Mouse (Mus musculus) layer of hippocampus, adult 9-11 months (tissue): Measurements from ENCODE around the gene Adam33.

ENCODE experiments used
- DNase-seq: peaks from one replicate; pipeline ENCODE4 v3.0.0; 2022

Adam33 gene

DNA sequence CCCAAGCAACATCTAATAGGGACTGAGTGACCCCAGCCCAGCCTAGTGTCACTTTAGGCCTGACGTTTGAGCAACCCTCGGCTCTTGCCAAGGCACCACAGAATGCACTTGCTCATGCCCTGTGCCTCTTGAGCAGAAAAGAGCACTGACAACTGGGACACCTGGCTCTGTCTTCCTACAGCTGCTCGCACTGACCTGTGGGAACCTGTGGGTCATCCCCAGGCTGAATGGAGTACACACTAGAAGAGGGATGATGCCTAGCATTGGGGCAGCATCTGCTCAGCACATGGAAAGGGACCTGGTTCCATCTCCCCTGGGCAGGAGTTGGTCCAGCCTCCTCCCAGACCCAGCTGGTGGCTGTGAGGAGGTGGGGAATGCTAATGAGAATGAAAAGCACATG, 36.7 kb downstream of the Adam33 start:
- DNase-seq, result no peak

DNA sequence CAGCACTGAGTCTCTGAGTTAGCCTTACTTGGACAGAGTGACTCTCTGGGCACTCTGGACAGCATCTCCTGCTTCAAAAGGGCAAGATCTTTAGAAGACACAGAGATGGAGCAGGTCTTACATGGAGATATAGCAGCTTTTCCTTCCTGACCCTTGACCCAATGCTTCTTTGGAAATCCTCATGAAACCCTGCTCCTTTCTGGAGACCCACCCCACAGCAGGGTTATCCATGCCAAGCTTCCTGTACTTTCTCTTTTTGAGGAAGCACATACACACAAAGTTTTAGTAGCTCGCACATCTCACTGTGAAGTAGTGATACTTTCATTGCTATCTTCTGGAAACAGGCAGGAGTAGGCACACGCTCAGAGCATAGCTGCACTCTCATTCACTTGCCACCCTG, 38.4 kb downstream of the Adam33 start:
- no peak for DNase-seq

DNA sequence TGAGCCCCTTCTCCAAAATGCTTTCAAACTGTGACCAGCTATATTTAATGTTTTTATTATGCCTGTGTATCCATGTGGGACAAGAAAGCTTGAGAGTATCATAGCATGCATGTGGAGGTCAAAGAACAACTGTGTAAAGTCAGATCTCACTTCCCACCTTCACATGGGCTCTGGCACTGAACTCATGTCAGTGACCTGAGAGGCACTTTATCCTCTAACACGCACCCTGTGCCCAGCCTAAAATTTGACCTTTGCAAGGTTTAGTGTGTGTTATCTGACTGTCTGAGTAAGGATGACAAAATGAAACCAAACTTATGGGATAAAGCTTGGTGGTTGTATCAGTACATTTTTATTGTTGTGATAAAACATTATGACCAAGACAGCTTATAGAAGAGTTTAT, 53.0 kb downstream of the Adam33 start:
- no peak for DNase-seq

DNA sequence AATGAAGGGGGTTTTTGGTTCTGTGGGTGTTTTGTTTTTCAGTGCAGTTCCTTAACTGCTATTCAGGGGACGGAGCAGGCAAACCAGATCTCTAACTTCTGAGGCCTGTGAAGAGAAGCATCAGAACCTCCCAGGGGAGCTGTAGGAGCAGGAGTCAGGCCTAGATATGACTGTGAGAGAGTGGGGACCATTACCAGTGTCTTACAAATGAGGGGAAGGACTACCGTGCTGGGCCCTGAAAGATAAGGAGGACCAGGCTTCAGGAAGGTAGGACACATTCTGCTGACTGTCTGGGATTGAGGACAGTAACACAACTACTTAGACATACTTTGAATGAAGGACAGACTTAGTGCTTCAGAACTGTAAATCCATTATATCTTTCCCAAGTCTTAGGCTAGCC, 54.5 kb downstream of the Adam33 start:
- no peak for DNase-seq
